Mouse (Mus musculus): ENCODE data around the gene Gldc.
"Not testable (repeated sequence)": the region's sequence is repeated elsewhere in the genome, so short reads cannot be mapped to it uniquely, and the experiment has no call there.

Gldc gene

DNA sequence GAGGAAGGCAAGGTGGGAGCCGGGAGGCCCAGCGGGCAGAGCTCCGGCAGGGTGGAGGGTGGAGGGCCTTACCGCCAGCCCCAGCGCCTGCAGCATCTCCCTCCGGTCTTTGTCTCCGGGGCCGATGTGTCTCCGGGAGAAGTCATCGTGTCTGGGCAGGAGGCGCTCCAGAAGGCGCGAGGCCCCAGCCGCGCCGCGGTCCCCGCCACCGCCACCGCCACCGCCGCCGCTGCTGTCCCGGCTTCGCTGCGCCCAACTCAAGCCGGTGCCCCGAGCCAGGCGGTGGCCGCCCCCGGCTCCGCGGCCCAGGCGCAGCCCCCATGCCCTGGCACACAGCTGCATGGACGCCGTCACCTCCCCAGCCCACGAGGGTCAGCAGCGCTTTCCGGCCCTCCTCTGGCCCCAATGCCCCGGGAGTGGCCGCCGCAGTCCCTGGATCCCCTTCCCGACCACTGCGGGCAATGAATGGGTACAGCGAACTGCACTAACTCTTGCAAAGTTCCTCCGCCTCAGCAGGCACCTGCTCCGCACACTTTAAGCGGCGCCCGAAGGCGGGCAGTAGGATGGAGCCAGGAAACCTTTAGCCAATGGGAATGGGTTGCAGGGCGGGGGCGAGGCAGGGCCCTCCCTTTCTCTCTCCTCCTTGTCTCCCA lies at the start of gene Gldc:
Gldc (minus strand) TSS at position 511 of the 653 bp plus-strand sequence.
- no peak for DNase-seq (ENCODE audit: extremely low read depth, insufficient read length, low spot score)

DNA sequence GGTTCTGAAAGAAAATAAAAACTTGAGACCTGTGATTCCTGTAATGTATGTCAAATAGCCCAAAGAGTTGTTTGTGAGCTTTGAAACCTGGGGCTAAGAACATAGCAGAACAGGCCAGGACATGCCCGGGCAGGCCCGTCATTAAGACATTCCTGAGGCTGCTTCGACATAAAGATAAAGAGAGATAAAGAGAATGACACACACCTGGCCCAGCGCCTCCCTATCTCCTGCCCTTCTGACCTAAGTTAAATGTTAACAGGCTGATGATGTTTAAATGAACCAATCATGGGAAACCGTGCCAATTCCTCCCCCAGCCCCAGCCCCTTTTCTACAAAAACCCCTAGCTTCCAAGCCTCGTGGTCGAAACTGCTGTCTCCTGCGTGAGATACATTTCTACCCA lies 47.4 kb upstream of the Gldc start:
- DNase-seq (ENCODE audit: extremely low read depth, insufficient read length, low spot score), result not testable (repeated sequence)

DNA sequence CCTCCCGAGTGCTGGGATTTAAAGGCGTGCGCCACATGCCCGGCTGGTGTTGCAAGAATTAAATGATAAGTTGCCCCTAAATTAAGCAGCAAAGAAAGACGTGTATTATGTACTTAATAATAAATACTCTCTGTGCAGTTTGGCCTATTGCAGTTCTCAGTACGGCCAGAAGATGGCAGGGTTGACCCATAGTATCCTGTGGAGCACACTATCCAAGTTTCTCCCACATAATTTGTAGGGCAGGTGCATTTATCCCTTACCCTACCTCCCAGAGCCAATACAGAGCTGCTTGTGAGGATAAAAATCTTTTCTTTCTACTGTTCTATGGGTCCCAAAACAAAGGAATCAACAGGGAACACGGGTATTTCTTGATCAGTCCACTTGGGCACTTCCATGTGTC lies 42.1 kb upstream of the Gldc start:
- no peak for DNase-seq (ENCODE audit: extremely low read depth, insufficient read length, low spot score)

DNA sequence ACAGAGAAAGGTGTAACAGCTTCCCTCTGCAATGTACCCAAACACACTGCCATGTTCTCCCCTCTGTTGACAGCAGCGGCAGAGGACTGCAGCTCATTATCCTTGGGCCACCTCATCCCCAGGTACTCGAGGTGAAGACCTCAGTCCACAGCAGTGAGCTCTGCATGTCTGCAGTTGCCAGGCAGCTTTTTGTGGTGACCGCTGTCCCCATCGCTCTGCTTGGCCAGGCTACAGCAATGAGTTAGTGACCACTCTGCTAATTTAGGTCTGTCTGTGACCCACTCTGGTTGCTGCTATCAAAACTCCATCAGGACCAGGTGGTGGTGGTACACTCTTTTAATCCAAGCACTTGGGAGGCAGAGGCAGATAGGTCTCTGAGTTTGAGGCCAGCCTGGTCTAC lies 41.0 kb upstream of the Gldc start:
- no peak for DNase-seq (ENCODE audit: extremely low read depth, insufficient read length, low spot score)

DNA sequence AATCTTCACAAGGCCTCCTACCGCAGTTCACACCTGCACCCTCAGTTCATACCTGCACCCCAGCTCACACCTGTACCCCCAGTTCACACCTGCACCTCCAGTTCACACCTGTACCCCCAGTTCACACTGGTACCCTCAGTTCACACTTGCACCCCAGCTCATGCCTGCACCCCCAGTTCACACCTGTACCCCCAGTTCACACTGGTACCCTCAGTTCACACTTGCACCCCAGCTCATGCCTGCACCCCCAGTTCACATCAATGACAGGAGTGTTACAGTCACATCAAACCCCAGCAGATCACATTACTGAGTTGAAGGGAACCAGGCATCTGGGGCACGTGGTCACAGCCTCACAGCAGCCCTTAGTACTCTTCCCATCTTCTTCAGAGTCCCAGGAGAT lies 40.5 kb upstream of the Gldc start:
- not testable (repeated sequence) for DNase-seq (ENCODE audit: extremely low read depth, insufficient read length, low spot score)

DNA sequence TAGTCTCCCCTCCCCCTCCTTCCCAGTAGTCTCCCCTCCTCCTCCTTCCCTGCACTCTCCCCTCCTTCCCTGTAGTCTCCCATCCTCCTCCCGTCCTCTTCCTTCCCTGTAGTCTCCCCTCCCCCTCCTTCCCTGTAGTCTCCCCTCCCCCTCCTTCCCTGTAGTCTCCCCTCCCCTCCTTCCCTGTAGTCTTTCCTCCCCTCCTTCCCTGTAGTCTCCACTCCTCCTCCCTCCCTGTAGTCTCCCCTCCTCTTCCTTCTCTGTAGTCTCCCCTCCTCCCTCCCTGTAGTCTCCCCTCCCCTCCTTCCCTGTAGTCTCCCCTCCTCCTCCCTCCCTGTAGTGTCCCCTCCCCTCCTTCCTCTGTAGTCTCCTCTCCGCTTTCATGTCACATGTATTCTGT lies 38.8 kb upstream of the Gldc start:
- DNase-seq (ENCODE audit: extremely low read depth, insufficient read length, low spot score), result no peak

DNA sequence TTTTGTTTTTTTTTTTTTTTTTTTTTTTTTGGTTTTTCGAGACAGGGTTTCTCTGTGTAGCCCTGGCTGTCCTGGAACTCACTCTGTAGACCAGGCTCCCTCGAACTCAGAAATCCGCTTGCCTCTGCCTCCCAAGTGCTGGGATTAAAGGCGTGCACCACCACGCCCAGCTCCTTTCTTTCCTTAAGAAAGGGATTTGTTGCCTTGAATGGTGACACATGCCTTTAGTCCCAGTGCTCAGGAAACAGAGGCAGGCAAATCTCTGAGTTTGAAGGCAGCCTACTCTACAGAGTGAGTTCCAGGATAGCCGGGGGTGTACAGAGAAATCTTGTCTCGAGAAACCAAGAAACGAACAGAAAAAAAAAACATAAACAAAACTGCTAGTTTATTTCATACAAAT lies 33.8 kb upstream of the Gldc start:
- not testable (repeated sequence) for DNase-seq (ENCODE audit: extremely low read depth, insufficient read length, low spot score)

DNA sequence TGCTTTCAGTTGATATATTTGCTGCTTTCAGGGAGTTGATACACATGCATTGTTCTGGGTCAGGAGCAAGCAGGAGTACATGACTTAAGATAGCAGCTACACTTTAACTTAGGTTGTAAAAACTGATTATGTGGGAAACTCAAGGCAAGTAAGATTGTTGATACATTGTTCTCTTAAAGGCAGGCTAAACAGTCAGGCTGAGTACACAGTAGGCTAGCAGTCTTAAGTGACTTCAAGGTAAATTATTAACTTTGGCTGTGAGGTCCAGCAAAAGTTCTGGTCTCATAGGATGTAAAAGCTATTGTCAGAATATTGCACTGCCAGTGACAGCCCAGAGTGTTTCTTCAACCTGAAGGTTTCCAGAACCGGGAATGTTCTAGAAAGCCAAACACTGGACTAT lies 31.8 kb upstream of the Gldc start:
- no peak for DNase-seq (ENCODE audit: extremely low read depth, insufficient read length, low spot score)

DNA sequence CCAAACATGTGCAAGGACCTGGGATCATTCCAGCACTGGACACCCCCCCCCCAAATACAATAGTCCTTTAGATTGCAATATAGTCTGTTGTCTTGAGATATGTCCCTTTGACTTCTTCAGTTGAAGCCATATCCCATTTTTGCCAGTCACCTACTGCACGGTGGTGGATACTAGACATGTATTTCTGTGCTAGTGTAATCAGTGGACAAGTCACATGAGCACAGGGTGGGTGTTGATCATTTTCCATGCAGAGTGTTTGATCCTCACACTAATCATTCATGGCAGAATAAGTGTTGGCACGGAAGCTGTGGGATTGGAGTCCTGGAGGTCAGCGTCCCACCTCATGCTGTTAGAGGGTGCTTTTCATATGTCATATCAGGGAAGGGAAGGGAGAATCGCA lies 30.6 kb upstream of the Gldc start:
- no peak for DNase-seq (ENCODE audit: extremely low read depth, insufficient read length, low spot score)

DNA sequence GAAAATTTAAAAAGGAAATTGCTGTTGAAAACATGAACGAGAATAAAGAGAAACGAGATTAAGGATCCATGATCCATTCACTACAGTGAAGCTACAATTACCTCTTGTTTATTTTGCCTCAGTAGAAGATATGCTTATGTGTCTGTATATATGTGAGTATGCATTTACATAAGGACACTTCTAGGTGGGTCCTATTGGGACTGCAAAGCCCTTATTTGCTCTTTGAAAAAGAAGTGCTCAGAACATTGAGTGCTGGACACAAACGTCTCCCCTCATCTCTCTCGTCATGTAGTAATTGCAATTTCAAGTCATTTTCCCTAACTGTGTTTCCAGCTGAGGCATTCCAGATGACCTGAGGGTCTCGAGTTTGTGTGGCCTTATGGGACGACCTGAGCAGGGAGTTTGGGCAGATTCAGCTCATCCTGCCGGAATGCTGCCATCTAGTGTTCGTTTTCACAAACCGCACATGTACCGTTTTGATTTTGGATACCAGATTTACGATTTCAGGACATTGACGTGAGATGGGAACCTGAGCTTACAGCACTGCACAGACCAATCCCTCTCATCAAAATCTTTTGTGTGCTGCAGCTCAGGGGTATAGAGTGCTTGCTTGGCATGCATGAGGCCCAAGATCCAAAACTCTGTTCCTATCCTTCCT lies 30.1 kb upstream of the Gldc start:
- peak; percentile 26 for DNase-seq (ENCODE audit: extremely low read depth, insufficient read length, low spot score)

DNA sequence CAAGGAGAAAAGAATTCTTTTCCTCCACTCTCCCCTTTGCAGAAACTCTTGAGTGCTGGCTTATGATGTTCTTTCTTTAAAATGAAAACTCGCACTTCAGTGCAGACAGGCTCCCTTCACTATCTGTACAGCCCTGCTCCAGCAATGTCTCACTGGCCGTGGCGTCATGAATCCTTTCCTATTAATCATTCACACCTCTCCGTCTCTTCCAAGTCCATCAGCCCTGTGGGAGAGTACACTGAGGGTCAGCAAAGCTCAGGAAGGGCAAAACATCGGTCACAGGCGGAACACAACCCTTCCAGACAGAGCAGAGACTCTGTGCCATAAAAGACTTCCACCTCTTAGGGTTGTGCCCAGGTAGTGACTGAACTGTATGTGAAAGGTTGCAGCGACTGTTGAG lies 26.9 kb upstream of the Gldc start:
- no peak for DNase-seq (ENCODE audit: extremely low read depth, insufficient read length, low spot score)

DNA sequence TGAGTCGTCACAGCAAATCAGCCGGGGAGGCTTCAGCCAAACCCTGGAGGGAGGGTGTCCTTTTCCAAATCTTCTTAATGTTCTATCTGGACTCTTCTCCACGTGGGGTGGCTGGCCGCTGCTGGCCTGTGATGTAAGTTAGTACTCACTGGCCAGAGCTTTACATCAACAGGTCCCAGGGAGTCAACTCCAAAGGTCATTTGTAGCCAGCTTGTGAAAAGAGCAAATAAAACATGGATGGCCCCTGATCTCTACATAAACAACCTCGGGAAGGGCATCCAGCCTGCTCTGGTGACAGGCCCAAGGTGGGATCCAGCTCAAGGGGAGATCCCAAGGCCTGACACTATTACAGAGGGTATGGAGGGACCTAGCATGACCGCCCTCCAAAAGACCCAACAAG lies 19.8 kb upstream of the Gldc start:
- DNase-seq (ENCODE audit: extremely low read depth, insufficient read length, low spot score), result no peak

DNA sequence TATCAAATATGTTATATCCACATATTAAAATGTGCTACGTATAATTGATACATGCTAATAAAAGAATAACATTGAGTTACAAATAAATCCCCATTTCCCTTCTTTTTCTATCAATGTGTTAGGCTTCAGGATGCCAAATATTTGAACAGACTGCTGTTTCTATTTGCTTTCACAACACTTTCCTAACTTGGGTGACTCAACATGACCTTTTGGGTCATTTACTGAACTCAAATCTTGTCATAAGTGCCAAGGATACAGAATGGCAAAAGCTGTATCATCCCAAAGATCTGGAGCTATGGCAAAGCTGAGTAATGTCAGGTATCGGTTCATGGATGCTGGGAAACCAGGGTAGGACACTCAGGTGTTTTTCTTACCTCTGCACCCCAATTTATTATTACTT lies 12.0 kb upstream of the Gldc start:
- DNase-seq (ENCODE audit: extremely low read depth, insufficient read length, low spot score), result no peak

DNA sequence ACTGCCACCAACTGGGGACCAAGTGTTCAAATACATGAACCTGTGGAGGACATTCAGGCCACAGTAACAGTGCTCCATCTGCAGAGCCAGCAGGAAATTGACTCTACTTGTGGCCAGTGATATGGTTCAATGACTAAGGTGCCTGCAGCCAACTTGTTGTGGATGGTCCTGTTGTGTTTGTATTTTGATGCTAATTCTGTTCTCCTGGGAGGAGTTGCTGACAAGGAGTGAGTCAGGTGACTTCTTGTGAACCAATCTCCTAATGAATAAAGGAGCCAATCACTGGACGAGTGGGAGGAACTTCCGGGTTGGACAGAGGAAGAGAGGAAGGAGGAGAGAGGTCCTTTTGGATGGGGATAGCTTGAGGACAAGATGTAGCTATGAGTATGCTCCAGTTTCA lies 10.3 kb upstream of the Gldc start:
- no peak for DNase-seq (ENCODE audit: extremely low read depth, insufficient read length, low spot score)

DNA sequence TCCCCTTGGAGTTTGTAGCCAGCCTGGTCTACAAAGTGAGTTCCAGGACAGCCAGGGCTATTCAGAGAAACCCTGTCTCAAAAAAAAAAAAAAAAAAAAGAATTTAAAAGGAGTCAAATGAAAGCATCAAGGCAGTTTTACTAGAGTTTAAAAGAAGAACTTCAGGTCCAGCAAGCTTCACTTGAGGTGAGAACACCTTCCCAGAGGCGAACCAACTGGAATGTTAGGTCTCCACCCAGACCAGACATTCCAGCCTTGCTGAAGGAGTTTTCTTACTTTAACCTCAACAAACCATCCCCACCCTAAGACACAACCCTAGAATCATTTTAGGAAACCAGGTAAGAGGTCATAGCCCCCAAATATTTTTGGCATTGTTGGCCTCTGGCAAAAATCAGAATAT lies 4.8 kb upstream of the Gldc start:
- no peak for DNase-seq (ENCODE audit: extremely low read depth, insufficient read length, low spot score)

DNA sequence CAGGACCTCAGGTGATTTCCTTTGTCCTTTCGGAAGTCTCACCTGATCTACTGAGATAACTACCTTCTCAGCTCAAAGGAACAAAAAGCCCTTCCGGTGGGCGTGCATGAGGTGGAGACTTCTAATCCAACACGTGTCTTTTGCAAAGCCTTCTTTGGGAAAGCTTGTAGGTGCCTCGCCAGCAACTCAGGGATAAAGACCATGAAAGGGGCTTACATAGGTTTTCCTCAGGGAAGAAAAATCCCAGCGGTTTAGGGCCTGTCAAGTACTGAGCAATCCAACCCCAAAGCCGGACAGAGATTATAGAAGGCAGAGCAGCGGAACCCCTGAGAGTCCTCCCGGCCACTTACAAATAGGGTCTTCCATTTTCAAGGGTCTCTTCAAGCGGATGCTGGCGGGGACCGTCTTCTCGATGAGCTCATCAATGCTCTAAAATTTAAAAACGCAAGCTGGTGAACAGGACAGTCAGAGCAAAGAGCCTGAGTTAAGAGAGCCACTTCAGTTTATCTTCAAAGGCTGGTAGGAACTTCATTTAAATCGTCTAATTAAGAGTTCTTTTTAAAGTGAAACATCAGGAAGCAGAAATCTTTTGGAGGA lies 1.1 kb downstream of the Gldc start:
- no peak for DNase-seq (ENCODE audit: extremely low read depth, insufficient read length, low spot score)

DNA sequence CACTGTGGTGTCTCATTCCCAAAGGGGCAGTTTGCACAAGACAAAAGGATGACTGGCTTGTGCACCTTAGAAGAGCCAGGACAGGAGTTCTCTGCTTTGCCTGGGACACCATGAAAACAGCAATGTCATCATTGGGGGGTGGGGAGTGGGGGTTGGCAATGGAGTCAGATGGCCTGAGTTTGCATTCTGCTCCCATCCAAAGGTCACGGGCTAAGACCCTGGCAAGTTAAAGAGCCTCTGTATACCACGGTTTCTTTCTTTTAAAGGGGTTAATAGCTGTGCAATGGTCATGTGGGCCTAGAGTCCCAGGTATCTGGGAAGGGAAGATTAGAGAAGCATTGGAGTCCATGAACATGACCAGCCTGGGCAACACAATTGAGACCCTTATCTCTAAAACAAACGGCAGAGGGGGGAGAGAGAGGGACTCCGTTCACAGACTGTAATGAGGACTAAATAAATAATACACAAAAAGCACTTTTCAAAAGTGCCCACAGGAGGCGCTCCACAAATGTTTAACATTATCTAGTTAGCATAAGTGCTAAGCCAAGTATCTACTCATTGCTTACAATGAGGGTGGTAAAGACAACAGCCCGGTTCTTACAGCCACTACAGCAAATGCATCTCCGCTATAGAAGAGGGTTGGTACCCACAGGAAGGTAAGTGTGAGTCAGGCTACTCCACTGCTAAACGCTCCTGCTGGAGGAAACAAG lies 3.7 kb downstream of the Gldc start:
- DNase-seq (ENCODE audit: extremely low read depth, insufficient read length, low spot score), result no peak

DNA sequence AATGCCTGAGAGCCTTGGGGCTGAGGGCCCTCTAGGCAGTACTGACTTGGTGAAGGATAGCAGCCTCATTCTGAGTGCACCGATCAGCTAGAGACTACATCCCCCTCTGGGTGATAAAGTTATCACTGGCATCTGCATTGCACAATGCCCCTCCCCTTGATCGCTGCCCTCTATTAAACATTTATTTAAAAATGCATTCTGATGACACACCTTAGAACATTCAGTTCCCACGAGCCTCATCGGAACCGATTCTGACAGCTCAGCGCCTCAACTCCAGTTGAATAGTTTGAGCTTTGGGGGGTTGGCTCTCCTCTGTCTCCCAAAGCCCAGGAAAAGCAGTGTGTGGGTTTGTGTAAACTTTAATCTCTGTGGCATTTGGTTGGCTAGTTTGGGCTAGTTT lies 4.9 kb downstream of the Gldc start:
- no peak for DNase-seq (ENCODE audit: extremely low read depth, insufficient read length, low spot score)

DNA sequence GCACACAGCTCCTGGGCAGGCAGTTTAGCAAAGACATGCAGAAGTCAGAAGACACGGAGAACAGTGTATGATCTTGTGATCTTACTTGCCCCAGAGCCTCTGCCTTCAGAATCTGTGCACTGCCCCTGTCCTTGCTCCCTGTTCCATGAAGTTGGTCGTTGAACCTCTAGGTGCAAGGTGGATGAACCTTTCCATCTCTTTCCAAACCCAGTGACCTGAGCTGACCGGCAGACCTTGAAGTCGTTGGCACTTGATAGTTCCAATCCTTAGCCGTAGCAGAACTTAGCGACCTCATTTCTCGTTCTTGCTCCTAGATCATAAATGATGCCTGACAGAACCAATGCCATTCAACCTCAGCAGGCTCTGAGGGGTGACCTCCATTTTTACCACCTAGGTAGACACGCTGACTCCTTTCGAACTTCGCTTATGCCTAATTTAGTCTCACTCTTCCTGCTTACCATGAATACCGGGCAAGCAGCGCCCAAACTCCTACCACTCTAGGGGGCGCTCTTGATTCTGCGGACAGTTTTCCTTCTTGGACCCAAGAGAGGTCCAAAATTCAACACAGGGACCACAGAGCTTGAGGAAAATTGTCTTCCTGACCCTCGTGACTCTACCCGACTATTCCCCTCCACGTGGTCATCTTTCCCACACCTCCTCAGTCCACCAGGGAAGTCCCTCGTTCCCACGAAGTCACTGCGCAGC lies 8.3 kb downstream of the Gldc start:
- no peak for DNase-seq (ENCODE audit: extremely low read depth, insufficient read length, low spot score)

DNA sequence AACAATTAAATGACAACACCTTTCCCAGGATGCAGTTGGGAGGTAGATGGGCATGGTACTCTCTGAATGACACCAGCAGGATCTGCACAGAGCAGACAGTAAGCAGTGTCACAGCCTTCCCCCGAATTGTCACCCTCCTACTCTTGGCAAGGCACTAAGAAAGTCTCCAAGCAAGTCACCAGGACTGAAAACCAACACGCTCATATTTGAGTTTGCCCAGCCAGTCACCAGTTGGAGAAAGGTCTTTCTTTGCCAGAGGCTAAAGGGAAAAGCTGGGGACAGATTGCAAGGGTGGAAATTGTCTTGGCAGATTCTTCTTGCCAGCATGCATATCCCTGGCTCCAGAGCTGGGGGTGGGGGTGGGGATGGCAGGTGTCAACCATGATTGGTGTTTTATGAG lies 11.0 kb downstream of the Gldc start:
- no peak for DNase-seq (ENCODE audit: extremely low read depth, insufficient read length, low spot score)

DNA sequence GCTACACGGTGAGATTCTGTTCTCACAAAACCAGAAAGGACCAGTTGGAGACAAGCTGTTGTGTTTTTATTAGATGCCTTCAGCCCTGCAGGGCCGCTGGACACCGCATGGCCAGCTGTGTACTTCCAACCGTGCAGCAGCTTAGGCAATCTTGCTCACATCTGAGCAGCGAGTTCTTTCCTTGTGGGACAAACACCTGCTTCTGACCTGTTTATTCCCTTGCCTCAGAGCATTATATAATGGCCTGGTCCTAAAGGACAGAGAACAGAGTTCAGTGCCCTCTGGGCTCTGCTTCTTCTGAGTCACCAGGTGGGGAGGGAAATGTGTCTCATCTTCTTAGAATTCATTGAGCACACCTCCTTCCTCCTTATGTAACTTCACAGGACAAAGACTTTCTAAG lies 12.4 kb downstream of the Gldc start:
- no peak for DNase-seq (ENCODE audit: extremely low read depth, insufficient read length, low spot score)
